Mouse (Mus musculus): ENCODE measurements around the gene Mfap5.
"Not testable (repeated sequence)": the region's sequence is repeated elsewhere in the genome, so short reads cannot be mapped to it uniquely, and the experiment has no call there.

Gene Mfap5

DNA sequence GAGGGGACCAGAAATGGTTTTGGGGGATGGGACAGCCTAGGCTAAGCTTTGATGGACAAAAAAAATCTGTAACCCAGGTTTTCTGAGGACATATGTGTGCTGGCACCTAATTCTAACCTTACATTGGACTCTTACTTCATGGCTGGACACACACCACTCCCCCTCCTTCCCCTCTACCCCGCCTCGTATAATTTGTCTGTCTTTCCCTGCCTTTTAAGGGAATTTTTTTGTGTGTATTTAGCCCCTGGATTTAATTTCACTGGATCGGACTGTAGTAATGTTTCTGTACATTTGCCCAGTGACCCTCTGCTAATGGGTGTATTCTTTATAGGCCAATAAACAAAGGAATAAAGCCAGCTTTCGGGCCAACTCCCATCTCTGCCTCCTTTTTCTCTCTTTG lies 604 bp upstream of the Mfap5 start:
- no peak overlapping the region for H3K4me3 ChIP-seq (replicated peaks; ENCODE audit: low read length)

DNA sequence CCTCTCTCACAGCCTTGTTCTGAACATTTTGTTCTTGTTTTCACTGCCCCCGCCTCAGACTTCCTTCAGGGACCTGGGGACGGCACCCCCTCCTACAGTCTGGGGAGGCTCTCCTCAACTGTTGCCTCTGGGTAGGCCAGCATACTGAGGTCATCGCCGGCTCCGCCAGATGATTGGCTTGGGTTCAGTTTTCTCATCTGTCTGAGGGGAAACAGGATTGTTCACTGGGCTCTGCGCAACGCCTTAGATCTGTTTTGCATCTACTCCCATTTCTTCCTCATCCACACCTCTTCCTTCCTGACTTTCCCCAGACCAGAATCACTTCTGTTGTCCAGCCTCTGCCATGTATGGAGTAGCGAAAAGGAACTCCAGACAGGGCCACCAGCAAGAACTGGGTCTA lies 2.8 kb downstream of the Mfap5 start:
- Histone ChIP-seq H3K27me3 (ENCODE audit: insufficient read depth, low read length) (peaks cover 5% of the 10 kb centered on the region; the same call in 1 of the 2 replicates), H3K4me1 (replicated peaks; ENCODE audit: low read depth, low read length) (peaks cover 15% of the 10 kb centered on the region), H3K9me3 (ENCODE audit: low read length) (no peaks in the 10 kb centered on the region), H3K4me3 (replicated peaks; ENCODE audit: low read length) (no peak overlapping the region), H3K36me3 (ENCODE audit: insufficient read depth, low read length) (no peaks in the 10 kb centered on the region)
- TF ChIP-seq NANOG (IDR thresholded peaks at IDR 0.05; ENCODE audit: borderline replicate concordance, low read length) (no peak), POU5F1 (IDR thresholded peaks at IDR 0.05; ENCODE audit: borderline replicate concordance, low read length) (no peak), CTCF (conservative IDR thresholded peaks at IDR 0.05; ENCODE audit: low read length) (no peak)

More for the DNA sequence above, 604 bp upstream of the Mfap5 start:
- Histone ChIP-seq H3K36me3 (ENCODE audit: insufficient read depth, low read length) (no peaks in the 10 kb centered on the region), H3K27me3 (ENCODE audit: insufficient read depth, low read length) (peaks cover 9% of the 10 kb centered on the region), H3K9me3 (ENCODE audit: low read length) (no peaks in the 10 kb centered on the region), H3K4me1 (replicated peaks; ENCODE audit: low read depth, low read length) (peaks cover 6% of the 10 kb centered on the region)
- no peak for TF ChIP-seq NANOG (IDR thresholded peaks at IDR 0.05; ENCODE audit: borderline replicate concordance, low read length)
- TF ChIP-seq CTCF (conservative IDR thresholded peaks at IDR 0.05; ENCODE audit: low read length), result no peak
- no peak for TF ChIP-seq POU5F1 (IDR thresholded peaks at IDR 0.05; ENCODE audit: borderline replicate concordance, low read length)

DNA sequence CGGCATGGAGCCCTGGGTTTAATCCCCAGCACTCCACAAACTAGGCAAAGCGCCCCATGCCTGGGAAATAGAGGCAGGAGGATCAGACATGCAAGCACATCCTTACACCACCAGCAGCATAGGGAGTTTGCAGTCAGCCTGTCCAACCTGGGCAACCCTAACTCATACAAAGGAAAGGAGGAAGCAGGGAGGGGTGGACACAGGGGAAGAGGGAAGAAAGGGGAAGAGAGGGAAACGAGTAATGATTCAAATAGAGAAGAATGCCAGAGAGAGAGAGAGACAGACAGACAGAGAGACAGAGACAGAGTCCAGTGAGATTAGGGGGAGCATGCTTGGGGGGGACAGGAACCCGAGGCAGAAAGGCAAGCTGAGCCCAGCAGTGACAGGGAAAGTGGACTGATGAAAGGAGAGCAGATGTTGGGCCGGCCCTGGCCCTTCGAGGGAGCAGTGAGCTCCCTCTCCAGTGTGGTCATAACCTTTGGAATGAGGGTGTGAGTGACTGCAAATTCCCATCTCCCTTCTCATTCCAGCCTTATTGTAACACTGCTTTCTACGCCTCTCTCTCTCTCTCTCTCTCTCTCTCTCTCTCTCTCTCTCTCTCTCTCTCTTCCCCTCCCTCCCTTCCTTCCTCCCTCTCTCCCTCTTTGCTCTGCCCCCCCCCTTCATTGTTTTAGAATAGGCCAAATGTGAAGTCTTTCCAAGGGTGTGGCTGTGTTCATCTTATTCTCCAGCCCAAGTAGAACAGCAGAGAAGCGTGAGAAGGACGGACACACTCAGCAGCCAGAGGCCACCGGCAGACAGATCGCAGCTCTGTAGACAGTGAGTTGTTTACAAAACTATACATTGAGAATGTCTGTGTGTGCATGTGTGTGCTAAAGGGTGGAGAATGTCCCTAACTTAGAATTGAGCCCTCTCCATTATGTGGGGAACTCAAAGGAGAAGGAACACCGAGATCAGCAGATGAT lies 7.6 kb downstream of the Mfap5 start:
- TF ChIP-seq POU5F1 (IDR thresholded peaks at IDR 0.05; ENCODE audit: borderline replicate concordance, low read length) (no peak), NANOG (IDR thresholded peaks at IDR 0.05; ENCODE audit: borderline replicate concordance, low read length) (no peak), CTCF (conservative IDR thresholded peaks at IDR 0.05; ENCODE audit: low read length) (no peak)
- H3K9me3 ChIP-seq (ENCODE audit: low read length), result no peaks in the 10 kb centered on the region
- H3K36me3 ChIP-seq (ENCODE audit: insufficient read depth, low read length), result no peaks in the 10 kb centered on the region
- H3K4me1 ChIP-seq (replicated peaks; ENCODE audit: low read depth, low read length), result peaks cover 28% of the 10 kb centered on the region
- H3K27me3 ChIP-seq (ENCODE audit: insufficient read depth, low read length), result no peaks in the 10 kb centered on the region
- no peak overlapping the region for H3K4me3 ChIP-seq (replicated peaks; ENCODE audit: low read length)

DNA sequence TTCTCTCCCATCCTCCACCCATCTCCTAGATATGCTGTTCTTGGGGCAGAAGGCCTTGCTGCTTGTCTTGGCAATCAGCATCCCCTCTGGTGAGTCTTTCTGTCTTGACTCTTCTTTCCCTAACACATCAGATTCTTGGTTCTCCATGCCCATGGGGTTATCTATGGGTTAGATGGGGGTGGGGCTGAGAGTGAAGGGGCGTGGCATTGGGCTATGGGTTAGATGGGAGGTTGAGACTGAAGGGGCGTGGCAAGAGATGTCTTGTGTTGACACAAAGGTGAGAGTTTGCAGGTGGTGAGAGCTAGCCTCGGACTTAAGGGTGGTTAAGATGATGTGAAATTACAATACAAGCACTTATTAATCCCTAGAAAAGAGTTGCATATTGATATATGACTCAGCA lies 8.7 kb downstream of the Mfap5 start:
- Histone ChIP-seq H3K4me3 (replicated peaks; ENCODE audit: low read length) (no peak overlapping the region), H3K36me3 (ENCODE audit: insufficient read depth, low read length) (no peaks in the 10 kb centered on the region), H3K9me3 (ENCODE audit: low read length) (no peaks in the 10 kb centered on the region), H3K4me1 (replicated peaks; ENCODE audit: low read depth, low read length) (peaks cover 23% of the 10 kb centered on the region), H3K27me3 (ENCODE audit: insufficient read depth, low read length) (no peaks in the 10 kb centered on the region)
- TF ChIP-seq POU5F1 (IDR thresholded peaks at IDR 0.05; ENCODE audit: borderline replicate concordance, low read length) (no peak), CTCF (conservative IDR thresholded peaks at IDR 0.05; ENCODE audit: low read length) (no peak), NANOG (IDR thresholded peaks at IDR 0.05; ENCODE audit: borderline replicate concordance, low read length) (no peak)

DNA sequence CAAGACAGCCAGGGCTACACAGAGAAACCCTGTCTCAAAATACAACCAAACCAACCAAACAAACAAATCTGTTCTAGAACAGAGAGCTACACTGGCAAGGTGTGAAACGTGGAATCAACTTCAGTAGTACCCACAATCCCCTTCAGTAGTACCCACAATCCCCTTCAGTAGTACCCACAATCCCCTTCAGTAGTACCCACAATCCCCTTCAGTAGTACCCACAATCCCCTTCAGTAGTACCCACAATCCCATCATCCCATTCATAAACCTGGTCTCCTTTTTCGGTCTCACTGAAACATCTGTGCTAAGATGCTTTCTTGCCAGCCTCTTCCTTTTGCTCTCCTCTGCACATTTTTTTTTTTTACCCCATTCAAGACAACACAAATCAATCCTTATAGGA lies 10.1 kb downstream of the Mfap5 start:
- H3K4me1 ChIP-seq (replicated peaks; ENCODE audit: low read depth, low read length), result peaks cover 23% of the 10 kb centered on the region
- H3K4me3 ChIP-seq (replicated peaks; ENCODE audit: low read length); H3K9me3 ChIP-seq (ENCODE audit: low read length); H3K36me3 ChIP-seq (ENCODE audit: insufficient read depth, low read length); H3K27me3 ChIP-seq (ENCODE audit: insufficient read depth, low read length): not testable (repeated sequence)

DNA sequence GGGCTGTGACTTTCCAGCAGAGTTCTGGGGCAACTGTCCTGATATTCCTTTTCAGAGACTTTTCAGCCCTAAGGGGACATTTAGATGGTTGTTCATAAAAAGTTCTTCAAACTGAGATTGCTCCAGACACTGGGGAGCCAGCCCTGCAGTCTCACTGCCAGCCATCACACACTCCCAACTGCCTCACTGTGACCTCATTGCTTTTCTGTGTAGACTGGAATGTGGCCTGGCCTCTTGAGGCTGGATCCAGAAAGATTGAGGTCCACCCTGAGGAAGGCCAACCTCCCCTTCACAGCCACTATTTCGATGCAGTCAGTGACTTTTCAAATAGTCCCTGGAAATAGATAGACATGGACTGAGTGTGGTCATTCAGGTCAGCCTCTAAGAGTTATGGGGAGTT lies 12.0 kb downstream of the Mfap5 start:
- Histone ChIP-seq H3K4me3 (replicated peaks; ENCODE audit: low read length) (no peak overlapping the region), H3K36me3 (ENCODE audit: insufficient read depth, low read length) (no peaks in the 10 kb centered on the region), H3K9me3 (ENCODE audit: low read length) (no peaks in the 10 kb centered on the region), H3K27me3 (ENCODE audit: insufficient read depth, low read length) (no peaks in the 10 kb centered on the region), H3K4me1 (replicated peaks; ENCODE audit: low read depth, low read length) (peaks cover 33% of the 10 kb centered on the region)
- TF ChIP-seq POU5F1 (IDR thresholded peaks at IDR 0.05; ENCODE audit: borderline replicate concordance, low read length), result no peak
- no peak for TF ChIP-seq CTCF (conservative IDR thresholded peaks at IDR 0.05; ENCODE audit: low read length)
- no peak for TF ChIP-seq NANOG (IDR thresholded peaks at IDR 0.05; ENCODE audit: borderline replicate concordance, low read length)

DNA sequence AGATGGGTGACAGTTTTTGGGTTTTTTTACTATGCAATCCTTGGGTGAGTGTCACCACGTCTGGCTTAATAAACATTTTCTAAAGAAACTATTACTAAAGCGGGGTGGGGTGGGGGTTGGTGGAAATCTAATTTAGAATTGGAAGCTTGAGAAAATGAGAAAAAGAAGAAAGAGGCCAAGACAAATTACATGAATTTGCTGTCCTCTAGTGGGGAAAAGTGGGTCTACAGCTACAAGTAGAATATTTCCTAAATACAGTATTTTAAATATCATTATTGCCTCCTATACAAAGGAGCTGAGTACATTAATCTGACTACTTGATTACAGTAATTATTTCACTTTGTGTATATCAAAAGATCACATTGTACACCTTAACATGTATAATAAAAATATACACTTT lies 13.7 kb downstream of the Mfap5 start:
- H3K4me1 ChIP-seq (replicated peaks; ENCODE audit: low read depth, low read length), result peaks cover 27% of the 10 kb centered on the region
- no peak overlapping the region for H3K4me3 ChIP-seq (replicated peaks; ENCODE audit: low read length)
- TF ChIP-seq CTCF (conservative IDR thresholded peaks at IDR 0.05; ENCODE audit: low read length) (peak; percentile 92), POU5F1 (IDR thresholded peaks at IDR 0.05; ENCODE audit: borderline replicate concordance, low read length) (no peak), NANOG (IDR thresholded peaks at IDR 0.05; ENCODE audit: borderline replicate concordance, low read length) (no peak)
- no peaks in the 10 kb centered on the region for H3K27me3 ChIP-seq (ENCODE audit: insufficient read depth, low read length)
- H3K36me3 ChIP-seq (ENCODE audit: insufficient read depth, low read length), result no peaks in the 10 kb centered on the region
- H3K9me3 ChIP-seq (ENCODE audit: low read length), result no peaks in the 10 kb centered on the region

DNA sequence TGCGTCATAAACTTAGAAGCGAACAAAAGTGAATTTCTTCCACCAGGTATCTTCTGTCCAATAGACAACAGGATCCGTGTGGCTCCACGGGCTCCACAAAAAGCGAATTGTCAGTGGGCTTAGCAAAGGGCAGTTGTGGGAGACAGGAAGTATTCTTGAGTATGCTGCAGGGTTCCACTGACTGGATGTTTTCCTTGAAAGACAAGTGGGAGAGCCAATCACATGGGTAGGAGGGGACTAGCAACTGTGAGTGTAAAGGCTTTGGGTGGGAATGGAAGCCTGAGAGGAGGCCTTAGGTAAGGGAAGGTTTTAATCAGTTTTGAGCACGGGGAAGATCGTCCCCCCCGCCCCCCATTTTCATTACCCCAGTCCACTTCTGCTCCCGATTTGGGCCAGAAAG lies 16.9 kb downstream of the Mfap5 start:
- Histone ChIP-seq H3K9me3 (ENCODE audit: low read length) (no peaks in the 10 kb centered on the region), H3K36me3 (ENCODE audit: insufficient read depth, low read length) (no peaks in the 10 kb centered on the region), H3K4me1 (replicated peaks; ENCODE audit: low read depth, low read length) (peaks cover 22% of the 10 kb centered on the region), H3K27me3 (ENCODE audit: insufficient read depth, low read length) (peaks cover 2% of the 10 kb centered on the region), H3K4me3 (replicated peaks; ENCODE audit: low read length) (peak overlapping the region; percentile 32; the same call in 1 of the 2 replicates)
- TF ChIP-seq NANOG (IDR thresholded peaks at IDR 0.05; ENCODE audit: borderline replicate concordance, low read length) (no peak), CTCF (conservative IDR thresholded peaks at IDR 0.05; ENCODE audit: low read length) (no peak), POU5F1 (IDR thresholded peaks at IDR 0.05; ENCODE audit: borderline replicate concordance, low read length) (no peak)

DNA sequence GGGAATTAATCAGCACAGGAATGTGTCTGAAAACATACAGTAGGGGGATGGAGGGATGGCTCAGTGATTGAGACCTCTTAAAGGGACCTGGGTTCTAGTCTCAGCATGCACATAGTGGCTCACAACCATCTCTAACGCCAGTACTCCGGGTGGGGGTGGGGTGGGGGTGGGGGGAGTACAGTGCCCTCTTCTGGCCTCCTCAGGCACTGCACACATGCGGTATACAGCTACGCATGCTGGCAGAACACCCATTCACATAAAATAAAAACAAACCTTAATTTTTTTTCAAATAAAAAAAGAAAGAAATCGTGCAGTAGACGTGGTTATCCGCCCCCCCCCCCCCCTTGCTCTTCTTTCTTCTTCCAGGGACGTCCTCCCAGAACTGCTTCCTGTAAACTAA lies 17.6 kb downstream of the Mfap5 start:
- Histone ChIP-seq H3K36me3 (ENCODE audit: insufficient read depth, low read length) (no peaks in the 10 kb centered on the region), H3K4me1 (replicated peaks; ENCODE audit: low read depth, low read length) (peaks cover 29% of the 10 kb centered on the region), H3K9me3 (ENCODE audit: low read length) (no peaks in the 10 kb centered on the region), H3K4me3 (replicated peaks; ENCODE audit: low read length) (no peak overlapping the region), H3K27me3 (ENCODE audit: insufficient read depth, low read length) (peaks cover 6% of the 10 kb centered on the region)
- TF ChIP-seq NANOG (IDR thresholded peaks at IDR 0.05; ENCODE audit: borderline replicate concordance, low read length) (no peak), CTCF (conservative IDR thresholded peaks at IDR 0.05; ENCODE audit: low read length) (peak; percentile 55)
